Mouse (Mus musculus) T-helper 2 cell (primary cell): ENCODE measurements around the gene Stat3.

Source experiments
- in situ Hi-C: fragments of 300-600 bp; cut with MboI, MseI; formaldehyde crosslinking; loops from one replicate; pipeline ENCODE4 v1.15.1; 2025; ENCODE audit warnings: high pct_unique_total_duplicates

Stat3 gene

GRCm38 (mm10) chr11:100939512-100940151 lies at the start of gene Stat3:
TSS of gene Stat3 (minus strand) at chr11:100939540.
- in situ Hi-C loops, result loop anchor here (10.0 kb wide), 1 partner anchor 815 kb away; no protein-coding TSS in a partner anchor

GRCm38 (mm10) chr11:100988674-100989073 lies 49.3 kb upstream of the Stat3 start:
- in situ Hi-C loops, result no loop called here

- in situ Hi-C loops, result no loop called here
Measured at GRCm38 (mm10) chr11:100985607-100986006, 46.3 kb upstream of the Stat3 start.

- in situ Hi-C loops, result no loop called here
Measured at GRCm38 (mm10) chr11:100983778-100984131, 44.4 kb upstream of the Stat3 start.

GRCm38 (mm10) chr11:100983125-100983777 lies 43.9 kb upstream of the Stat3 start:
- in situ Hi-C loops, result no loop called here

GRCm38 (mm10) chr11:100982087-100982486 lies 42.7 kb upstream of the Stat3 start:
- in situ Hi-C loops, result no loop called here

- in situ Hi-C loops, result no loop called here
Measured at GRCm38 (mm10) chr11:100981236-100981635, 41.9 kb upstream of the Stat3 start.

GRCm38 (mm10) chr11:100980438-100980837 lies 41.1 kb upstream of the Stat3 start:
- in situ Hi-C loops, result no loop called here

- in situ Hi-C loops, result no loop called here
Measured at GRCm38 (mm10) chr11:100979887-100980286, 40.5 kb upstream of the Stat3 start.

GRCm38 (mm10) chr11:100975241-100975640 lies 35.9 kb upstream of the Stat3 start:
- in situ Hi-C loops, result no loop called here

GRCm38 (mm10) chr11:100974381-100974970 lies 35.1 kb upstream of the Stat3 start:
- in situ Hi-C loops, result no loop called here

GRCm38 (mm10) chr11:100973245-100973644 lies 33.9 kb upstream of the Stat3 start:
- in situ Hi-C loops, result no loop called here

GRCm38 (mm10) chr11:100971455-100971854 lies 32.1 kb upstream of the Stat3 start:
- in situ Hi-C loops, result no loop called here

GRCm38 (mm10) chr11:100970557-100970937 lies 31.2 kb upstream of the Stat3 start, which contains the start of gene Cavin1:
TSS of gene Cavin1 (minus strand) at chr11:100970887.
- in situ Hi-C loops, result no loop called here

- in situ Hi-C loops, result loop anchor here (5.0 to 10.0 kb wide), 2 partner anchors 87 to 165 kb away; no protein-coding TSS in a partner anchor
Measured at GRCm38 (mm10) chr11:100969744-100970556, 30.6 kb upstream of the Stat3 start.

GRCm38 (mm10) chr11:100969189-100969743 lies 29.9 kb upstream of the Stat3 start:
- in situ Hi-C loops, result loop anchor here (5.0 to 10.0 kb wide), 2 partner anchors 88 to 164 kb away; no protein-coding TSS in a partner anchor

GRCm38 (mm10) chr11:100968501-100968900 lies 29.2 kb upstream of the Stat3 start:
- in situ Hi-C loops, result loop anchor here (5.0 to 10.0 kb wide), 2 partner anchors 89 to 164 kb away; no protein-coding TSS in a partner anchor

GRCm38 (mm10) chr11:100967881-100968420 lies 28.6 kb upstream of the Stat3 start:
- in situ Hi-C loops, result loop anchor here (5.0 to 10.0 kb wide), 2 partner anchors 89 to 163 kb away; no protein-coding TSS in a partner anchor

- in situ Hi-C loops, result loop anchor here (5.0 to 10.0 kb wide), 2 partner anchors 90 to 163 kb away; no protein-coding TSS in a partner anchor
Measured at GRCm38 (mm10) chr11:100967376-100967775, 28.0 kb upstream of the Stat3 start.

GRCm38 (mm10) chr11:100965760-100966159 lies 26.4 kb upstream of the Stat3 start:
- in situ Hi-C loops, result loop anchor here (5.0 to 10.0 kb wide), 2 partner anchors 92 to 161 kb away; no protein-coding TSS in a partner anchor
